Mouse (Mus musculus): Measurements from ENCODE around the gene Kcmf1. TPM values are rescaled to one million over a fixed set of nuclear protein-coding genes. Genes with fewer than 3 reads are reported as not detected.
"Not testable (repeated sequence)": the region's sequence is repeated elsewhere in the genome, so short reads cannot be mapped to it uniquely, and the experiment has no call there.

Kcmf1 gene
- polyA plus RNA-seq, 1 experiment from 2014 or later, result 23.8 TPM

GRCm38 (mm10) chr6:72834518-72834917, 65.3 kb downstream of the Kcmf1 start:
- Histone ChIP-seq H3K27me3 (replicated peaks; ENCODE audit: control insufficient read depth, insufficient read depth, low read length) (no peaks in the 10 kb centered on the region), H3K4me3 (ENCODE audit: low read length) (no peak overlapping the region), H3K4me2 (ENCODE audit: low read depth, low read length) (no peak overlapping the region), H3K4me1 (ENCODE audit: control insufficient read depth, insufficient read depth, low read length) (no peaks in the 10 kb centered on the region), H3K9me3 (ENCODE audit: control insufficient read depth, low read length) (no peaks in the 10 kb centered on the region), H3K9ac (ENCODE audit: low read depth, low read length) (no peak overlapping the region), H3K36me3 (ENCODE audit: control insufficient read depth, insufficient read depth, low read length) (no peaks in the 10 kb centered on the region), H3K27ac (ENCODE audit: low read length) (no peak overlapping the region)
- no peak for ATAC-seq
- 69% methylated on average over 4 of the region's 4 CpGs for WGBS

DNA sequence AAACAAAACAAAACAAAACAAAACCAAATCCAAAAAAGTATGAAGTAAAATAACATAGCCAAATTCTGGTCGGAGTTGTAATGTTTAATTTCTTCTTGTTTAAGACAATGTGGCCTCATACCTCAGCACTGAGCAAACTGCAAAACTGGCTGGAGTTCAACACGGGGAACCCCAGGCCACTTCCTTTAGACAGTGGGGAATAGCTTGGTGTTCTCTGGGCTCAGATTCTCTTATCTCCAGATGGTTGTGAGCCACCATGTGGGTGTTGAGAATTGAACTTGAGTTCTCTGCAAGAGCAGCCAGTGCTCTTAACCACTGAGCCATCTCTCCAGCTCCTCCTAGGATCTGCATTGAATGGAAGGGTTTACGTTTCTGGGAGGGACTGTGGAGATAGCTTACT, 67.9 kb downstream of the Kcmf1 start:
- no peaks in the 10 kb centered on the region for H3K27me3 ChIP-seq (replicated peaks; ENCODE audit: control insufficient read depth, insufficient read depth, low read length)
- no peak overlapping the region for H3K9ac ChIP-seq (ENCODE audit: low read depth, low read length)
- H3K36me3 ChIP-seq (ENCODE audit: control insufficient read depth, insufficient read depth, low read length), result no peaks in the 10 kb centered on the region
- H3K4me1 ChIP-seq (ENCODE audit: control insufficient read depth, insufficient read depth, low read length), result no peaks in the 10 kb centered on the region
- no peak overlapping the region for H3K4me3 ChIP-seq (ENCODE audit: low read length)
- H3K9me3 ChIP-seq (ENCODE audit: control insufficient read depth, low read length), result no peaks in the 10 kb centered on the region
- H3K27ac ChIP-seq (ENCODE audit: low read length), result no peak overlapping the region
- 56% methylated on average over 3 of the region's 3 CpGs for WGBS
- no peak for ATAC-seq
- no peak overlapping the region for H3K4me2 ChIP-seq (ENCODE audit: low read depth, low read length)

- no peak overlapping the region for H3K4me3 ChIP-seq (ENCODE audit: low read length)
- no peaks in the 10 kb centered on the region for H3K36me3 ChIP-seq (ENCODE audit: control insufficient read depth, insufficient read depth, low read length)
- H3K9me3 ChIP-seq (ENCODE audit: control insufficient read depth, low read length), result no peaks in the 10 kb centered on the region
- no peak overlapping the region for H3K9ac ChIP-seq (ENCODE audit: low read depth, low read length)
- H3K4me2 ChIP-seq (ENCODE audit: low read depth, low read length), result no peak overlapping the region
- H3K27me3 ChIP-seq (replicated peaks; ENCODE audit: control insufficient read depth, insufficient read depth, low read length), result no peaks in the 10 kb centered on the region
- no peaks in the 10 kb centered on the region for H3K4me1 ChIP-seq (ENCODE audit: control insufficient read depth, insufficient read depth, low read length)
- no peak overlapping the region for H3K27ac ChIP-seq (ENCODE audit: low read length)
- ATAC-seq, result peak; percentile 47; the same call in 1 of the 2 replicates
- 23% methylated on average over 3 of the region's 3 CpGs for WGBS
Observed at GRCm38 (mm10) chr6:72831276-72831675, 68.5 kb downstream of the Kcmf1 start.

DNA sequence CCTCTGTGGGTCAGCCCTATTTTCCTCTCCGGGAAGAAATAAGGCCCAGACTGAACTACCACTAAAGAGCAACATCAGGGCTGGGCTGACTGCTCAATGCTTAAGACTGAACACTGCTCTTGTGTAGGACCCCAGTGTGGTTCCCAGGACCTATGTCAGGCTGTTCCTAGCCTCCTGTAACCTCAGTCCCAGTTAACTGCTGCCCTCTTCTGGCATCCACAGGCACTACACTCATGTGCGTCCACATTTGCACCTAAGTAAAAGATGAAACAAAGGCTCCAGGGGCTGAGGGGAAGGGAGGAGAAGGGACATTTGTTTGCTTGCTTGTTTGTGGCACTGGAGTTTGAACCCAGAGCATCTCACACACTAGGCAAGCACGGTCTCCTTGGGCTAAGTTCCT, 70.9 kb downstream of the Kcmf1 start:
- H3K4me2 ChIP-seq (ENCODE audit: low read depth, low read length), result no peak overlapping the region
- 82% methylated on average over 3 of the region's 3 CpGs for WGBS

DNA sequence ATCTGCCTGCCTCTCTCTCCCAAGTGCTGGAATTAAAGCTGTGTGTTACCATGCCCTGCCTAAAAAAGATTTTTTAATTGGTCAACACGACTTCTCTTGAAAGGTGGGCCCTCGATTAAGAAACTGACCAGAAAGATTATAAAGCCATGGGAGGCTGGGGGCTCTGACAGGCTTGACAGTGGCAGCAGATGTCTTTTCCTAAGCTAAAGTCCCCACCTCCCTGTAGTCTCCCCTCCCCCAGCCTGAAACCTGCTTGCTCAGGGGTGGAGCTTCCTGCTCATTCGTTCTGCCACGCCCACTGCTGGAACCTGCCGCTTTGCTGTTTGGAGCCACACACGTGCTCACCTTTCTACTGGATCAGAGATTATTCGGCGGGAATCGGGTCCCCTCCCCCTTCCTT, 71.7 kb downstream of the Kcmf1 start:
- 9% methylated on average over 9 of the region's 9 CpGs for WGBS
- H3K4me1 ChIP-seq (ENCODE audit: control insufficient read depth, insufficient read depth, low read length); H3K9me3 ChIP-seq (ENCODE audit: control insufficient read depth, low read length); H3K4me3 ChIP-seq (ENCODE audit: low read length); H3K9ac ChIP-seq (ENCODE audit: low read depth, low read length); H3K36me3 ChIP-seq (ENCODE audit: control insufficient read depth, insufficient read depth, low read length); H3K27ac ChIP-seq (ENCODE audit: low read length); H3K27me3 ChIP-seq (replicated peaks; ENCODE audit: control insufficient read depth, insufficient read depth, low read length): not testable (repeated sequence)
- H3K4me2 ChIP-seq (ENCODE audit: low read depth, low read length), result 0 out of 2 replicates have a peak overlapping the region, but pooled peaks have one; percentile 12
- ATAC-seq, result peak; percentile 43; the same call in 1 of the 2 replicates

More for the DNA sequence above, 70.9 kb downstream of the Kcmf1 start:
- H3K27me3 ChIP-seq (replicated peaks; ENCODE audit: control insufficient read depth, insufficient read depth, low read length), result no peaks in the 10 kb centered on the region
- no peaks in the 10 kb centered on the region for H3K9me3 ChIP-seq (ENCODE audit: control insufficient read depth, low read length)
- H3K4me3 ChIP-seq (ENCODE audit: low read length), result no peak overlapping the region
- no peak overlapping the region for H3K27ac ChIP-seq (ENCODE audit: low read length)
- no peak for ATAC-seq
- H3K36me3 ChIP-seq (ENCODE audit: control insufficient read depth, insufficient read depth, low read length), result no peaks in the 10 kb centered on the region
- no peak overlapping the region for H3K9ac ChIP-seq (ENCODE audit: low read depth, low read length)
- peaks cover 4% of the 10 kb centered on the region; the same call in 1 of the 2 replicates for H3K4me1 ChIP-seq (ENCODE audit: control insufficient read depth, insufficient read depth, low read length)

DNA sequence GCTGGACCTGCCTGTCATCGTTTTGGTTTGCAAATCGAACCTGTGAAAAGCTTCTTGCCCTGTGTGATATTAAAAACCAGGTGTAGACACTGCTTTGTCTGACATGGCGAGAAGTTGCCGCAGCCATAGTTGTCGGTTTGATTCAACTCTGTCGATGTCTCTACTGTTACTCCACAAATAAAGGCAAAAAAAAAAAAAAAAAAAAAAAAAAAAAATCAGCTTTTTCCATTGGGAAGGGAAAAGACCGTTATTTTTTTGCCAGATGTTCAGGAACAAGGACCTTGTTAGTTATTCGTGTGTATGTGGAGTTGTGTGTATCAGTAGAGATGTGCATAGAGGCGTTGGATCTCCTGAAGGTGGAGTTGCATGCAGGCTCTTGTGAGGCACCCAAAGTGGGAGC, 74.0 kb downstream of the Kcmf1 start:
- Histone ChIP-seq H3K9ac (ENCODE audit: low read depth, low read length) (no peak overlapping the region), H3K36me3 (ENCODE audit: control insufficient read depth, insufficient read depth, low read length) (no peaks in the 10 kb centered on the region), H3K4me3 (ENCODE audit: low read length) (no peak overlapping the region), H3K27ac (ENCODE audit: low read length) (no peak overlapping the region), H3K4me2 (ENCODE audit: low read depth, low read length) (no peak overlapping the region), H3K9me3 (ENCODE audit: control insufficient read depth, low read length) (no peaks in the 10 kb centered on the region), H3K4me1 (ENCODE audit: control insufficient read depth, insufficient read depth, low read length) (peaks cover 4% of the 10 kb centered on the region; the same call in 1 of the 2 replicates), H3K27me3 (replicated peaks; ENCODE audit: control insufficient read depth, insufficient read depth, low read length) (no peaks in the 10 kb centered on the region)
- WGBS, result 59% methylated on average over 9 of the region's 9 CpGs
- no peak for ATAC-seq

- no peaks in the 10 kb centered on the region for H3K9me3 ChIP-seq (ENCODE audit: control insufficient read depth, low read length)
- 14% methylated on average over 26 of the region's 26 CpGs for WGBS
- H3K9ac ChIP-seq (ENCODE audit: low read depth, low read length), result peak overlapping the region; percentile 50
- H3K4me1 ChIP-seq (ENCODE audit: control insufficient read depth, insufficient read depth, low read length), result peaks cover 4% of the 10 kb centered on the region; the same call in 1 of the 2 replicates
- 0 out of 2 replicates have a peak, but pooled peaks have one; percentile 21 for ATAC-seq
- H3K36me3 ChIP-seq (ENCODE audit: control insufficient read depth, insufficient read depth, low read length), result no peaks in the 10 kb centered on the region
- H3K27me3 ChIP-seq (replicated peaks; ENCODE audit: control insufficient read depth, insufficient read depth, low read length), result no peaks in the 10 kb centered on the region
- peak overlapping the region; percentile 49 for H3K4me2 ChIP-seq (ENCODE audit: low read depth, low read length)
- peak overlapping the region; percentile 22; the same call in 1 of the 2 replicates for H3K4me3 ChIP-seq (ENCODE audit: low read length)
- no peak overlapping the region for H3K27ac ChIP-seq (ENCODE audit: low read length)
Observed at GRCm38 (mm10) chr6:72824971-72825737, 74.6 kb downstream of the Kcmf1 start.

DNA sequence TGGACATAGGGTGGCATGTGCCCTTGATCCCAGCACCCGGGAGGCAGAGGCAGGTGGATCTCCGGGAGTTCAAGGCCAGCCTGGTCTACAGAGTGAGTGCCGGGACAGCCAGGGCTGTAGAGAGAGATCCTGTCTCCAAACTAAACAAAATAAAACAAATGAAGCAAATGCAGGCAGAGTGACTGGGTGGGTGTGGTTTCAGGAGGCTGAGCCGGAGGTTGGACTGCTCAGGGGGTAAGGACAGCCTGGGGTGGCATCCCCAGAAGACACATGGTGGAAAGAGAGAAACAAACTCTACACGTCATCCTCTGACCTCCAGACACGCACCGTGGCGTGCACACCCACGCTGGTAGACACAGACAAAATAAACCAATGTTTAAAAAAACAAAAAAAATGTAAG, 86.3 kb downstream of the Kcmf1 start:
- no peak overlapping the region for H3K4me2 ChIP-seq (ENCODE audit: low read depth, low read length)
- no peaks in the 10 kb centered on the region for H3K4me1 ChIP-seq (ENCODE audit: control insufficient read depth, insufficient read depth, low read length)
- no peaks in the 10 kb centered on the region for H3K9me3 ChIP-seq (ENCODE audit: control insufficient read depth, low read length)
- H3K4me3 ChIP-seq (ENCODE audit: low read length), result no peak overlapping the region
- H3K27me3 ChIP-seq (replicated peaks; ENCODE audit: control insufficient read depth, insufficient read depth, low read length), result no peaks in the 10 kb centered on the region
- 68% methylated on average over 9 of the region's 9 CpGs for WGBS
- H3K9ac ChIP-seq (ENCODE audit: low read depth, low read length), result no peak overlapping the region
- no peak overlapping the region for H3K27ac ChIP-seq (ENCODE audit: low read length)
- no peaks in the 10 kb centered on the region for H3K36me3 ChIP-seq (ENCODE audit: control insufficient read depth, insufficient read depth, low read length)
- ATAC-seq, result no peak

DNA sequence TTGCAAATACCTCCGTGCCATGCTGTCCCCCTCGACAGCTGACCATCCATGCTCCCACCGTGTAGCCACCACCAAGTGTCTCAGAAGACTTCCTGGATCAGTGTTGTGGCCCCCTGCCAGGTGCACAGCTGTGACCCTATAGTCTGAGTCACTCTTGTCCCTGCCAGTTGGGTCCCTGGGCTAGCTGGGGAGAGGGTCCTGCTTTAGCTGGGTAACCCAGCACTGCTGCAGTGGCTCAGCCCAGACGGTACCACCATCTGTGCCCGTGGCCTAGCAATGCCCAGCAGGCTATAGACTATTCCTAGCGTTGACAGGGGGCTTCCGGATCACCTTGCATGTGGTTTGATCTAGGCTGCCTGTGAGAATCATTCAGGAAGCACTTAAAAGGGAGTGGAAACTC, 89.5 kb downstream of the Kcmf1 start:
- Histone ChIP-seq H3K36me3 (ENCODE audit: control insufficient read depth, insufficient read depth, low read length) (no peaks in the 10 kb centered on the region), H3K4me3 (ENCODE audit: low read length) (no peak overlapping the region), H3K4me1 (ENCODE audit: control insufficient read depth, insufficient read depth, low read length) (no peaks in the 10 kb centered on the region), H3K27ac (ENCODE audit: low read length) (no peak overlapping the region), H3K4me2 (ENCODE audit: low read depth, low read length) (no peak overlapping the region), H3K9me3 (ENCODE audit: control insufficient read depth, low read length) (no peaks in the 10 kb centered on the region), H3K27me3 (replicated peaks; ENCODE audit: control insufficient read depth, insufficient read depth, low read length) (no peaks in the 10 kb centered on the region), H3K9ac (ENCODE audit: low read depth, low read length) (no peak overlapping the region)
- no peak for ATAC-seq
- WGBS, result 72% methylated on average over 7 of the region's 7 CpGs

Data from intestine, embryonic 16.5 days (tissue).